Mouse (Mus musculus) frontal cortex, postnatal 14 days (tissue): ENCODE results near the gene Tprg.

Experiments
- DNase-seq, 2 experiments: peaks; one replicate each; pipeline ENCODE4 v3.0.0; 2022; ENCODE audit warnings: low spot score in 2 of 2

Gene Tprg

GRCm38 (mm10) chr16:25286517-25286916 is at the start of gene Tprg:
Gene Tprg (plus strand): TSS chr16:25286817.
- no peak for DNase-seq

- DNase-seq: no peak
Measured at GRCm38 (mm10) chr16:25238274-25239050, 48.2 kb upstream of the Tprg start.

GRCm38 (mm10) chr16:25248889-25249288 is 37.7 kb upstream of the Tprg start:
- DNase-seq: no peak

GRCm38 (mm10) chr16:25250129-25250749 is 36.4 kb upstream of the Tprg start:
- no peak for DNase-seq

- no peak for DNase-seq
Measured at GRCm38 (mm10) chr16:25251080-25251479, 35.5 kb upstream of the Tprg start.

DNA sequence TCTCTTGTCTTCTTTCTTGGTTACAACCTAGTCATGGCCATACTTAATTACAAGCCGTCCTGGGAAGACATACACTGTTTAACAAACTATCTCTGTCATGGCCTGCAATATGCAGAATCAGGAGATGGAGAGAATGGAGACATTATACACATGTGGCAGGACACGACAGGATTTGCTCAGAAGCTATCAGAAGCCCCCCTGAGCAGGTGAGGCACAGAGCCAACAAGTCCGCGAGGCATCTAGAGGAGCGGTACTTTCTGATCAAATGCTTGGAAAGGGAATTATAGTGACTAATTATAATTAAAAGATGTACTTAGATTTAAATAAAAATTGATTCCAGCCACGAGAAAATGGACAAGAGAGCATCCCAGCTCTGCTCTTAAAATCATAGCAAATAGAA is 32.0 kb upstream of the Tprg start:
- no peak for DNase-seq

DNA sequence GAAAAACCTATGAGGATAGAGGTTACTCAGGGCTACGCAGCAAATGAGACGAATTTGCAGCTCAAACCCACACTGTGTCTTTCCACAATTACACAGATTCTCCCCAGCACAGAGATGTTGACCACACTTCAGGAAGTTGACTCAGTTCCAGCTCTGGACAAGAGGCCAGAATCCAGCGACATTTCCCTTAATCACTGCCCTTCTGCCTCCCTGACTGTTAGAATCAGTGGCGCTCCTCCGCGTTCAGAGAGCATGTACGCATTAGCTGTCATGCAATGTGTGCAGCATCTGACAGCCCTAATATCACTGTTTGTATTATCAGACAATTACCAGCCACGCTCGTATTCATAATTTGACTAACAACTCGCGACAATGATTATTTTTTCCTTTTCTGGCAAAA is 31.4 kb upstream of the Tprg start:
- DNase-seq: peak in 1 of 2 experiments; percentile 9

- DNase-seq: peak; percentile 54 to 69
Measured at GRCm38 (mm10) chr16:25255603-25256260, 30.9 kb upstream of the Tprg start.

GRCm38 (mm10) chr16:25262306-25262705 is 24.3 kb upstream of the Tprg start:
- no peak for DNase-seq

DNA sequence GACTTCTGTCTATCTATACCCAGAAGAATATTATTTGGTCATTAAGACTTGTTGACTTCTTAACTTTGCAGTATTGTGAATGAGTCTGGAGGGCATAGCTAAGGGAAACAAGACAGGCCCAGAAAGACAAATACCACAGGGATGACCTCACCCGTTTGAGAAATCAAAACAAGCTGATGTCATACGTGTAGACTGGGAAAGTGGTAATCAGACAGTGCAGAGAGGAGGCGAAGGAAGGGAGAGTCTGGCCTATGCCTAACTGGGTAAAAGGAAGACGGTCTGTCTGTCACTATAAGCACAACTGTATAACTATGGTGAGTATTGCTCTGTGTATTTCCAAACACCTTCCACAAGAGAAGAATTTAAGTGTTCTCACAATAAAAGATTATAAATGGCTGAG is 23.7 kb upstream of the Tprg start:
- no peak for DNase-seq

- DNase-seq: peak; percentile 56 to 88
Measured at GRCm38 (mm10) chr16:25263520-25264149, 23.0 kb upstream of the Tprg start.

- DNase-seq: peak in 1 of 2 experiments; percentile 23
Measured at GRCm38 (mm10) chr16:25265177-25265576, 21.4 kb upstream of the Tprg start.

DNA sequence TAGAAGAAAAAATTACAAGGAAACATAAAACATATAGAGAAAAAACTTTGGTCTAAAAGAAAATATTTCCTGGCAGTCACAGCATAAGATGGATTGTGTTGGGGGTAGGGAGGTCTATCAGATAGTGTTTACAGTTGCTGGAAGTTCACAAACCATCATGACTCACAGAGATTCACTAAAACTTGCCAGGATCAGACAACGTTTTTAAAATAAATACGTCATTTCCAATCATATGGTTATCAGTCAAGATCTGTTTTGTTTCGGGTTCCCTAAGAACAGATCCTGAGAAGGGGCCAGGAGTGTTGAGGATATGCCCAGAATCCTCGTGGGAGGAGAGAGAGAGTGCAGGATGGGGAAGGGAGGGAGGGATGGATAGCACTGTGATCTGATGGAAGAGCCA is 18.3 kb upstream of the Tprg start:
- no peak for DNase-seq

DNA sequence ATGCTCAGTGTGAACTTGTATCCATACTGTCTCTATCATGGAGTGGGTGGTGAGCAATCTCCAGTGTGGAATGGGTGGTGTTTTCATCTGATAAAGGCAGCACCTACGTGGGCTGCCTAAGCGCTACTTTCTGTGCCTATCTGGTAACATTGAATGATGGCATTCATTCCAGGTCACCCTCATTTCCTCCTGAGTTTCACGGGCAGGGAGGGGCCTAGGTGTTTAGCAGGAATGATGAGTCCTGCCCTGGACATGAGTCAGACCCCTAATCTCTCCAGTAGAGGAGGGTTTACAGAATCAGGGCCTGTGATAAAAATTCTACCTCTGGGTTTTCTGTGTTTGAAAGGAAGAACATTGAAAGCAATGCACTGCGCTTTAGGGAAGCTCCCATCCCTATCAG is 4.1 kb upstream of the Tprg start:
- no peak for DNase-seq

DNA sequence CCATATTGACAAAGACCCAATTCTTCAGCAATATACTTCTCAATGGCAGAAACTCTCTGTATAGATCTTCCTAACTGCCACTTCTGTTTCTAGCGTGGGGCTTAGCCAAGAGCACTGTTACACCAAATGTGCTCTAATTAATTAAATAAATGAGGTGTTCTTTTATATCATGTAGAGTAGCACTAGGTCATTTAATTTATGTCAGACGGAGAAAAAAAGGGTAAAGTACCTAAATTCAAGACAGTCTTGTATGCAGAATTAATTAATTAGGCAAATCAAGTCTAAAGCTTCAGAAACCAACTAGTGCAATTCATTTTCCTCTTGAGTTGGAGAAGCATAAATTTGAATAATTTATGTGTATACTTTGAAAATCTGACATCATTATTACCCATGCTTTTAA is 7.1 kb downstream of the Tprg start:
- no peak for DNase-seq

GRCm38 (mm10) chr16:25295546-25295945 is 8.9 kb downstream of the Tprg start:
- DNase-seq: no peak

- no peak for DNase-seq
Measured at GRCm38 (mm10) chr16:25296746-25297145, 10.1 kb downstream of the Tprg start.

- no peak for DNase-seq
Measured at GRCm38 (mm10) chr16:25298204-25298603, 11.6 kb downstream of the Tprg start.

GRCm38 (mm10) chr16:25302616-25303015 is 16.0 kb downstream of the Tprg start:
- DNase-seq: no peak

- DNase-seq: peak; percentile 32 to 45
Measured at GRCm38 (mm10) chr16:25314006-25314405, 27.4 kb downstream of the Tprg start.

DNA sequence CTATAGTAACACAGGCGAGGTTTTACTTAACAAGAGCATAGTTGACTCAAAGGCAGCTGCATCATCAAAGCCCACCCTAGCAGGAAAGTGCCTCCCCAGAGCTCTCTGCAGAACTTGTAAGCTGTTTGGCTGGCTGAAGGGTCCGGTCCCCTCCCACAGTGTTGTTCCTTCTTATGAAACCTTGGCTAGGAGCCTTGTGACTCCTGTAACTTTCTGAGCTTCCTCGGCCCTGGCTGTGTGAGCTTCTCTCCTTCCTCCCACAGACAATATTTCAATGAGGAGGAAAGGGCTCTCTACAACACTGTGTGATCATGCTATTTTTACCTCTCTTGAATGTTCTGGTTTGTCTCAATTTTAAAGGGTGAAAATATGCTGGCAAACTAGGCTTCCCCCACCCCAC is 28.5 kb downstream of the Tprg start:
- no peak for DNase-seq

- no peak for DNase-seq
Measured at GRCm38 (mm10) chr16:25325631-25326238, 39.1 kb downstream of the Tprg start.
